Mouse (Mus musculus) small intestine, adult 2 months (tissue): ENCODE measurements around the gene Lmx1b.

Experiments used
- CTCF ChIP-seq: fragments of 200-500 bp; IDR thresholded peaks from 2 replicates; pipeline ENCODE4 v1.5.1; 2012; ENCODE audit warnings: low read depth, mild to moderate bottlenecking, control low read depth, inconsistent platforms, low read length, moderate library complexity, mixed read lengths; ENCODE audit not compliant: insufficient replicate concordance, insufficient read length; ENCODE audit errors: extremely low read depth
- POLR2A ChIP-seq: fragments of 200-500 bp; IDR thresholded peaks from 2 replicates; pipeline ENCODE4 v1.6.1; 2012; ENCODE audit warnings: low read depth, mild to moderate bottlenecking, control low read depth, inconsistent platforms, low read length, moderate library complexity

DNA sequence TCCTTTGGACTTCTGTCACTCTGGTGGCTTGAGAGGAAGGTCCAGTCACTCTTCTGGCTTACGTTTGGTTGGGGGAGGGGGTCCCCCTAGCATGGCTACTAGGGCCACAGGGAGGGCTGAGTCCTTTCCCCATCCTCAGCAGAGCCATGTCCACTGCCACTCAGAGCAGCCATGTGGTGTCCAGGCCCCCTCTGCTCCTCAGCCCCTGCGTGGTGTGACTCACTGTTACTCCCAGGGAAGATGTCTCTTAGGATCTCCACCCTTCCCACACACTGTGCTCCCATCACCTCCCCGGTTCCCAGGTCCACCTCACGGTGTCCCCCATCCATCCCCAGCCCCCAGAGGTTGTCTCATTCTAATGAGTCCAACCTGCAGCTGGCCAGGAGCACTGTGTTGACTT lies 24.4 kb upstream of the Lmx1b start:
- TF ChIP-seq POLR2A (no peak), CTCF (no peak)
